Mouse (Mus musculus): ENCODE results near the gene Cmtm6.

The Cmtm6 gene

DNA sequence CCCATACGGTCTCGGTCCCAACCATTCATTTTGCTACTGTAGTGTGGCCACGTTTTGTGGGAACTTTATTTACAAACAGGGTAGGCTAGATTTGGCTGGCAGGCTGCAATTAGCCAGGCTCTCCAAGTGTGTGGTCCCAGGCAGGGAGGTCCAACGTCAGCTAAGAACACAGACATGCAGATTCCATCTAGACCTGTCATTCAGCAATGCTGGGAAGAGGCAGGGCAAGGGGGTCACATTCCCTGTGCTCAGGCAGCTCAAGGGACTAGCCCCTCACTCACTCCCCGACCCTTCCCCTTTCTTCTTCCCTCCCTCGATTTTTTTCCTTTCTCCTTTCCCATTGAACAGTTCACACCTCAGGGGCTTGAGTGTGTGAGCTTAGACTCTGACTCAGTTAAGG is 67.9 kb downstream of the Cmtm6 start:
- DNase-seq, result no peak
